Mouse (Mus musculus): ENCODE data around the gene Pwwp2b. TPM values are rescaled to one million over a fixed set of nuclear protein-coding genes. Genes with fewer than 3 reads are reported as not detected.
A peak's percentile ranks its signal among the peaks of the same experiment; 100 is the strongest.

The Pwwp2b gene
- total and polyA plus RNA-seq, 3 experiments, result 1.9 to 4.3 TPM; not detected in 1

DNA sequence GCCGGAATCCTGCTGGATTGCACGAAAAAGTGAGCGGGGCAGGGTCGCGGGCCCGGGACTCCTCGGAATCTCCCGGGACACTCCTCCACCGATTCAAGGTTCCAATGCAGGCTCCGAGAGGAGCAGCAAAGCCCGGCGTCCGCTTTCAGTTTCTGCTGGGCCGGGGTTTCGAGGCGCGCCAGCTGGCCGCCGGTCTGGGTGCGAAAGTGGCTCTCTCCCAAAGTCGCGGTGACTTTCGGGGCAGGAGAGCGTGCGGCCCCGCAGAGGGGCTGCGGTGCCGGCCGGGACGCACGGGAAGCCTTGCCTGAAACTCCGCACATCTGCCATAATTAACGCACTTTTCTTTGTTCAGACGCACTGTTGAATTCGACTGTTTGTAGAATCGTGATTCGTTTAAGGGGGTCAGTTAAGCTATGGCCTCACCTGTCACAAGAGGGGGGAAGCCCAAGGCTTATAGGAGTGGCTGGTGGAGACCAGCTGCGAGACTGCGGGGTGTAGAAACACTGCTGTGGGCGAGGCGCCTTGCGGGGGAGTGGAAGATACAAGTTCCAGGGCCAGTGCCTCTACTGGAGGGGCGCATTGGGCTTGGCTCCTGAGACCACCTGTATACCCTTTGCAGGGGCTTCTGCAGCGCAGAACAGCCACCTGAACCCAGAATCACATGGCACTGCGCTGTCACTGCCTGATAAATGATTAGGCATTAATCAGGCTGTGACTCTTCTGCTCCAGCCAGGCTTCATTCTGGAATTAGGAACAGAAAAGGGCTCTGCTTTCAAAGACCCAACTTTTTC lies 528 bp downstream of the Pwwp2b start:
- peak; percentile 43 for DNase-seq (ENCODE audit: low read depth, low spot score)
- peak overlapping the region; percentile 91 to 97 for H3K4me3 ChIP-seq (ENCODE audit: control insufficient read depth in 1 of 2, insufficient read depth in 1 of 2, low read depth in 2 of 2, low read length in 2 of 2)
- peak overlapping the region; percentile 25 for H3K27ac ChIP-seq (ENCODE audit: control insufficient read depth, low read depth, low read length)
- no peaks in the 10 kb centered on the region for H3K9me3 ChIP-seq (replicated peaks; ENCODE audit: insufficient read depth, low read length)
- no peak for TF ChIP-seq RCOR1 (IDR thresholded peaks at IDR 0.05; ENCODE audit: low read depth, low read length)
- 0 out of 2 replicates have a peak, but pooled peaks have one; percentile 14 for TF ChIP-seq ETS1 (IDR thresholded peaks at IDR 0.05; ENCODE audit: low read depth, low read length)
- TF ChIP-seq MEF2A (IDR thresholded peaks at IDR 0.05; ENCODE audit: extremely low read depth, insufficient replicate concordance, low read depth, low read length, poor library complexity, severe bottlenecking), result no peak
- no peak; the same call in 1 of the 2 replicates for TF ChIP-seq MAX (IDR thresholded peaks at IDR 0.05; ENCODE audit: low read length)
- TF ChIP-seq SIN3A (IDR thresholded peaks at IDR 0.05; ENCODE audit: low read length), result 0 out of 2 replicates have a peak, but pooled peaks have one; percentile 10
- TF ChIP-seq USF2 (IDR thresholded peaks at IDR 0.05; ENCODE audit: borderline replicate concordance in 1 of 2, insufficient read depth in 1 of 2, low read depth in 1 of 2, low read length in 2 of 2), result no peak
- peak; percentile 56; the same call in 1 of the 2 replicates for TF ChIP-seq MXI1 (IDR thresholded peaks at IDR 0.05; ENCODE audit: low read depth, low read length)
- peaks cover 4 to 17% of the 10 kb centered on the region in 2 experiments for H3K4me1 ChIP-seq (ENCODE audit: control insufficient read depth in 1 of 2, insufficient read depth in 2 of 2, low read length in 2 of 2)
- 0 out of 4 replicates have a peak, but pooled peaks cover 0 to 3% of the 10 kb centered on the region in 2 experiments for H3K36me3 ChIP-seq (ENCODE audit: control insufficient read depth in 1 of 2, insufficient read depth in 2 of 2, low read length in 2 of 2)
- peaks cover 7% of the 10 kb centered on the region; the same call in 1 of the 2 replicates for H3K79me2 ChIP-seq (ENCODE audit: control insufficient read depth, insufficient read depth, low read length, poor library complexity)
- H3K27me3 ChIP-seq (ENCODE audit: control insufficient read depth in 1 of 2, insufficient read depth in 2 of 2, low read length in 2 of 2), result no peaks in the 10 kb centered on the region
- H3K9ac ChIP-seq (ENCODE audit: control insufficient read depth, low read depth, low read length, poor library complexity, severe bottlenecking), result peak overlapping the region; percentile 97

DNA sequence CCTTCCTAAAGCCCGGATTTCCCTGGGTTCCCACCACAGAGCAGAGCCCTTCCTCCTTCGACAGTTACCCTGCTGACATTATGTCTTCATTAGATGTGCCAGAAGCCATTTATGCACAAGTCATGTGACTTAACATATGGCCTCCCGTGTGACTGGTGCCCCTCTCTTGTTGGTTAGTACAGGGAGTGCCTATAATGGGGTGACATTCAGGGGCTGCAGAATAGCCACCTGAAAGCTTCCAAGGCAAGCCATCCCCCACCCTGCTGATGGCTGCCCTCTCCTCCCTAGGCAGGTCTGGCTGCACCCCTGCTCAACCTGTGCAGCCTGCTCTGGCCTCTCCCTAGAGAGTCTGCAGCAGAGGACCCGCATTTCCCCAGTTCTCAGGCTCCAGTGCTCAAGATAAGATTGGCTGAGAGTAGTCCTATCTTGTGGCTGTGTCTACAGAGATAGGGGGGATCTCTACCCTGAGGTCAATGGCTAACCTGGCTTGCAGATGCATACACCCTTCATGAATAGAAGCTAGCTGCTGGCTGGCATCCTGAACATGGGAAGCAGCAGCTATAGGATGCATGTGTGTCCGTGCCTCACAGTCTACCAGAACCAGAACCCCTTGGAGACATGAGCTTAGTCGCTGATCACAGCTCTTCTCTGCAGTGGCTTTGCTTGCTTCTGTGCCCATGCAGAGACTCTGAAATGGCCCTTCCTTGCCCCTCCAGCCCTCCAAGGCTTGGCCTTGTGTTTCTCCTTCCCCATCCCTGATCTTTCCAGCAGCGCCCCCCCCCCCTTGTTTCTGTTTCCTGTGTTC lies 1.3 kb downstream of the Pwwp2b start:
- Histone ChIP-seq H3K4me1 (ENCODE audit: control insufficient read depth in 1 of 2, insufficient read depth in 2 of 2, low read length in 2 of 2) (peaks cover 4 to 17% of the 10 kb centered on the region in 2 experiments), H3K27ac (ENCODE audit: control insufficient read depth, low read depth, low read length) (no peak overlapping the region), H3K9ac (ENCODE audit: control insufficient read depth, low read depth, low read length, poor library complexity, severe bottlenecking) (no peak overlapping the region), H3K36me3 (ENCODE audit: control insufficient read depth in 1 of 2, insufficient read depth in 2 of 2, low read length in 2 of 2) (0 out of 4 replicates have a peak, but pooled peaks cover 0 to 3% of the 10 kb centered on the region in 2 experiments), H3K4me3 (ENCODE audit: control insufficient read depth in 1 of 2, insufficient read depth in 1 of 2, low read depth in 2 of 2, low read length in 2 of 2) (peak overlapping the region; percentile 91 to 97; a peak in 3 of 4 replicates), H3K9me3 (replicated peaks; ENCODE audit: insufficient read depth, low read length) (no peaks in the 10 kb centered on the region), H3K27me3 (ENCODE audit: control insufficient read depth in 1 of 2, insufficient read depth in 2 of 2, low read length in 2 of 2) (no peaks in the 10 kb centered on the region), H3K79me2 (ENCODE audit: control insufficient read depth, insufficient read depth, low read length, poor library complexity) (peaks cover 7% of the 10 kb centered on the region; the same call in 1 of the 2 replicates)
- peak; percentile 48 for DNase-seq (ENCODE audit: low read depth, low spot score)
- TF ChIP-seq MEF2A (IDR thresholded peaks at IDR 0.05; ENCODE audit: extremely low read depth, insufficient replicate concordance, low read depth, low read length, poor library complexity, severe bottlenecking) (no peak), POLR2AphosphoS2 (IDR thresholded peaks at IDR 0.05; ENCODE audit: low read length) (no peak), NELFE (IDR thresholded peaks at IDR 0.05; ENCODE audit: low read depth, low read length) (no peak), BHLHE40 (IDR thresholded peaks at IDR 0.05; ENCODE audit: borderline replicate concordance, low read depth, low read length) (no peak), POLR2A (IDR thresholded peaks at IDR 0.05; ENCODE audit: control insufficient read depth in 1 of 2, insufficient read depth in 1 of 2, low read depth in 1 of 2, low read length in 2 of 2, poor library complexity in 1 of 2) (no peak), MAZ (IDR thresholded peaks at IDR 0.05; ENCODE audit: low read depth, low read length) (0 out of 2 replicates have a peak, but pooled peaks have one; percentile 27), NRF1 (IDR thresholded peaks at IDR 0.05; ENCODE audit: insufficient read depth, low read depth, low read length, poor library complexity, severe bottlenecking) (no peak), RAD21 (IDR thresholded peaks at IDR 0.05; ENCODE audit: low read depth, low read length) (no peak), USF2 (IDR thresholded peaks at IDR 0.05; ENCODE audit: borderline replicate concordance in 1 of 2, insufficient read depth in 1 of 2, low read depth in 1 of 2, low read length in 2 of 2) (peak in 1 of 2 experiments; percentile 48; a peak in 1 of 4 replicates), MYC (IDR thresholded peaks at IDR 0.05; ENCODE audit: low read depth, low read length) (no peak), E2F4 (IDR thresholded peaks at IDR 0.05; ENCODE audit: borderline replicate concordance, low read depth, low read length) (no peak), GATA1 (IDR thresholded peaks at IDR 0.05; ENCODE audit: low read depth, low read length) (peak; percentile 80), MXI1 (IDR thresholded peaks at IDR 0.05; ENCODE audit: low read depth, low read length) (peak; percentile 29; the same call in 1 of the 2 replicates), ETS1 (IDR thresholded peaks at IDR 0.05; ENCODE audit: low read depth, low read length) (peak; percentile 33; the same call in 1 of the 2 replicates), SMC3 (IDR thresholded peaks at IDR 0.05; ENCODE audit: low read depth, low read length) (no peak), ZC3H11A (IDR thresholded peaks at IDR 0.05; ENCODE audit: low read depth, low read length) (no peak), JUND (IDR thresholded peaks at IDR 0.05; ENCODE audit: low read depth, low read length) (no peak), RCOR1 (IDR thresholded peaks at IDR 0.05; ENCODE audit: low read depth, low read length) (peak; percentile 45), USF1 (IDR thresholded peaks at IDR 0.05; ENCODE audit: low read depth, low read length) (peak; percentile 81), POLR2AphosphoS5 (IDR thresholded peaks at IDR 0.05; ENCODE audit: borderline replicate concordance, low read depth, low read length) (no peak), MAX (IDR thresholded peaks at IDR 0.05; ENCODE audit: low read length) (no peak; the same call in none of the 2 replicates), TCF12 (IDR thresholded peaks at IDR 0.05; ENCODE audit: low read depth, low read length) (peak; percentile 54), EP300 (IDR thresholded peaks at IDR 0.05; ENCODE audit: low read depth in 1 of 2, low read length in 2 of 2) (peak; percentile 50 to 51; a peak in 3 of 4 replicates), SIN3A (IDR thresholded peaks at IDR 0.05; ENCODE audit: low read length) (no peak; the same call in 1 of the 2 replicates)

Data from MEL (cell line).